Mouse (Mus musculus): Measurements from ENCODE around the gene Cntnap1. TPM values are rescaled to one million over a fixed set of nuclear protein-coding genes. Genes with fewer than 3 reads are reported as not detected.

The Cntnap1 gene
- polyA plus RNA-seq, 1 experiment from 2014 or later, result 1.1 TPM

DNA sequence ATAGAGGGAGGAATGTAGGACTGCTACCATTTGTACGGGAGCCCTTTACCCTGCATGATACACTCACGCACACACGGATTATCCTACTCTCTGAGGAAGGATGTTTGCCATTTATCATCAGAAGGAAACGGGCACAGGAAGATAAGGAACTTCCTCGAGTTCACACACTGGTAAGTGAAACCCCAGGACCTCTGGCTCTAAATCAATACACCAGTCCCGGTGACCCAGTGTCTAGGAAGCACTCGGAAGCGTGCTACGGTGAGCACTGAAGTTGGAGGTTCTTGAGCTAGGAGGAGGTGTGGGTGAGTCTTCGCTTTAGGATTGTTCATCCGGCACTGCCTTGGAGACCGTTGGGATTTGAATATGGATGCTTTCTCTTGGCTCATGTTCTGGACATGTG, 37.3 kb upstream of the Cntnap1 start:
- Histone ChIP-seq H3K36me3 (ENCODE audit: control insufficient read depth, insufficient read depth, low read length) (no peaks in the 10 kb centered on the region), H3K4me2 (ENCODE audit: low read depth, low read length) (no peak overlapping the region), H3K27ac (ENCODE audit: low read length) (no peak overlapping the region), H3K4me1 (replicated peaks; ENCODE audit: control insufficient read depth, insufficient read depth, low read length) (0 out of 2 replicates have a peak, but pooled peaks cover 4% of the 10 kb centered on the region), H3K9ac (ENCODE audit: low read length) (no peak overlapping the region), H3K27me3 (ENCODE audit: control insufficient read depth, insufficient read depth, low read depth, low read length) (no peaks in the 10 kb centered on the region), H3K4me3 (ENCODE audit: low read length) (no peak overlapping the region), H3K9me3 (ENCODE audit: control insufficient read depth, low read length) (peaks cover 4% of the 10 kb centered on the region)
- WGBS, result 39% methylated on average over 12 of the region's 12 CpGs
- ATAC-seq (ENCODE audit: low read depth), result peak; percentile 28; the same call in 1 of the 2 replicates

DNA sequence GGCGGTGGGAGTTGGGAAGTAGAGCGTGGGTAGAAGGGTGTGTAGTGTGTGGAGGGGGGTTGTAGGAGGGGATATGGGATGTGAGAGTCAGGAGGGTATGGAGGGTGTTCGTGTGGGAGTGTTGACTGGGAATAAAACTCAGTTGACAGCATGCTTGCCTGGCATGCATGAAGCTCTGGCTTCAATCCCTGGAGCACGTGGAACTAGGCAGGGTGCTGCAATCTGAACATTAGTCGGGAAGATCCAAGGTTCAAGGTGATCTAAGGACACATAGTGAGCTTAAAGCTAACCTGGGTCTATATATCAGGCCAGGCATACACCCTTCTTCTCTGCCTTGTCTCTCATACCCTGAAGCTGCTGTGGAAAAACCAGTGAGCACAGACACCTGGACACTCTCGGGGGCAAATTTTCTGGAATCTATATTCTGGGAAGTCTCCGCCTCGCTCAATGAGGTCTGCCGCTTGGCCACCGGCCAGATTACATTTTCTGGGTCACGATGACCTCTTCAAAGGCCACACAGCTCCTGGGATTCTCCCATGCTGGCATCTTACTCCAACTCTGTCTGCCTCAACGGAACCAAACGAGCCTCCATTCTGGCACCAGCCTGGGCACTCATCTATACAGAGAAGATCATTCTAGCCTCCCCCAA, 36.0 kb upstream of the Cntnap1 start:
- no peak overlapping the region for H3K27ac ChIP-seq (ENCODE audit: low read length)
- whole genome bisulfite sequencing, result 66% methylated on average over 13 of the region's 13 CpGs
- no peaks in the 10 kb centered on the region for H3K27me3 ChIP-seq (ENCODE audit: control insufficient read depth, insufficient read depth, low read depth, low read length)
- no peak overlapping the region for H3K9ac ChIP-seq (ENCODE audit: low read length)
- no peak for ATAC-seq (ENCODE audit: low read depth)
- 0 out of 2 replicates have a peak, but pooled peaks cover 4% of the 10 kb centered on the region for H3K4me1 ChIP-seq (replicated peaks; ENCODE audit: control insufficient read depth, insufficient read depth, low read length)
- no peak overlapping the region for H3K4me2 ChIP-seq (ENCODE audit: low read depth, low read length)
- no peak overlapping the region for H3K4me3 ChIP-seq (ENCODE audit: low read length)
- H3K36me3 ChIP-seq (ENCODE audit: control insufficient read depth, insufficient read depth, low read length), result no peaks in the 10 kb centered on the region
- peaks cover 4% of the 10 kb centered on the region for H3K9me3 ChIP-seq (ENCODE audit: control insufficient read depth, low read length)

DNA sequence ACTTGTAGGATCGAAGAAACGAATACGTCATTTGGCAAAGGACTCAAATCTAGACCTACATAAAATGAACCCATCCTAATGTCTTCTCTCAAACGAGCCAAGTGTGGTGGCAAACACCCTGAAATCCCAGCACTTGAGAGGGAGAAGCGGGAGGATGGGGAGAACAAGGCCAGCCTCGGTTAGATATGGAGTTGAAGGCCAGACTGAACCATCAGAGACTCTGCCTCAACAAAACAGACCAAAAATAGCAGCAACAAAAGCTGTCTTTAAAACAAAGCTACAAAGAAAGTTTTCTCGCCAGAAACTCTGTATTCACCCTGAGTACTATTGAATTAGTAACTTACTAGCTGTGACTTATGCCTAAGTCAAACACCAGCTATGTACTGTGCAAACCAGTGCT, 33.3 kb upstream of the Cntnap1 start:
- H3K9ac ChIP-seq (ENCODE audit: low read length), result no peak overlapping the region
- H3K4me1 ChIP-seq (replicated peaks; ENCODE audit: control insufficient read depth, insufficient read depth, low read length), result 0 out of 2 replicates have a peak, but pooled peaks cover 2% of the 10 kb centered on the region
- 58% methylated on average over 7 of the region's 7 CpGs for WGBS
- H3K27ac ChIP-seq (ENCODE audit: low read length), result no peak overlapping the region
- ATAC-seq (ENCODE audit: low read depth), result no peak
- no peak overlapping the region for H3K4me2 ChIP-seq (ENCODE audit: low read depth, low read length)
- no peak overlapping the region for H3K4me3 ChIP-seq (ENCODE audit: low read length)
- no peaks in the 10 kb centered on the region for H3K9me3 ChIP-seq (ENCODE audit: control insufficient read depth, low read length)
- H3K36me3 ChIP-seq (ENCODE audit: control insufficient read depth, insufficient read depth, low read length), result no peaks in the 10 kb centered on the region
- no peaks in the 10 kb centered on the region for H3K27me3 ChIP-seq (ENCODE audit: control insufficient read depth, insufficient read depth, low read depth, low read length)

DNA sequence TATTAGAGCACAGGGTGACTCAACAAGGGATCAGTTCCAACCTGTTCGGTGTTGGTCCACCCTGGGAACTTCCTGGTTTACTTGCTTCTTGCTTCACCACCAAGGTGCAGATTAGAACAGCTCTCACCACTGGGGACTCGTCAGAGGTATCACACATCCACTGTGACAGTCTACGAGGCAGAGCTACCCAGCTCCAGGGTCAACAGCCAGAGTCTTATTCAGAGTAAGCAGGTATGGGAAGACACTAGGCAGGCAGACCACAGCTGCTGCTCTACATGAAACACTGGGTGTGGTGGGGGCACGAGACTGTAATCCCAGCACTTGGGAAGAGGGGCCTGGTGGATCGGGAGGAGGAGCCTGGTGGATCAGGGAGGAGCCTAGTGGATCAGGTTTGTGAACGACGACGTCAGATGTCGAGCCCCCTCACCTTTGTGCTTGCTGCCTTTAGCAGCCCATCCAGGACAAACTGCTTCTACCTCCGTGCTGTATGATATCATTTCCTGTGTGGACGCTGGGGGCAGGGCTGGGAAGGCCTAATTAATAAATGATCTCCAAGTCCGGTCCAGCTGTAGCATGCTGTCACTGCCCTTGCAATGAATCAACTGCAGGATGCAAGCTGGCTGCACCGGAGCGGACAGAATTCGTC, 31.7 kb upstream of the Cntnap1 start:
- WGBS, result 17% methylated on average over 15 of the region's 15 CpGs
- Histone ChIP-seq H3K9ac (ENCODE audit: low read length) (no peak overlapping the region), H3K4me3 (ENCODE audit: low read length) (peak overlapping the region; percentile 17), H3K27ac (ENCODE audit: low read length) (no peak overlapping the region), H3K9me3 (ENCODE audit: control insufficient read depth, low read length) (no peaks in the 10 kb centered on the region), H3K4me2 (ENCODE audit: low read depth, low read length) (peak overlapping the region; percentile 31), H3K36me3 (ENCODE audit: control insufficient read depth, insufficient read depth, low read length) (no peaks in the 10 kb centered on the region), H3K4me1 (replicated peaks; ENCODE audit: control insufficient read depth, insufficient read depth, low read length) (peaks cover 3% of the 10 kb centered on the region), H3K27me3 (ENCODE audit: control insufficient read depth, insufficient read depth, low read depth, low read length) (no peaks in the 10 kb centered on the region)
- ATAC-seq (ENCODE audit: low read depth), result peak; percentile 44

DNA sequence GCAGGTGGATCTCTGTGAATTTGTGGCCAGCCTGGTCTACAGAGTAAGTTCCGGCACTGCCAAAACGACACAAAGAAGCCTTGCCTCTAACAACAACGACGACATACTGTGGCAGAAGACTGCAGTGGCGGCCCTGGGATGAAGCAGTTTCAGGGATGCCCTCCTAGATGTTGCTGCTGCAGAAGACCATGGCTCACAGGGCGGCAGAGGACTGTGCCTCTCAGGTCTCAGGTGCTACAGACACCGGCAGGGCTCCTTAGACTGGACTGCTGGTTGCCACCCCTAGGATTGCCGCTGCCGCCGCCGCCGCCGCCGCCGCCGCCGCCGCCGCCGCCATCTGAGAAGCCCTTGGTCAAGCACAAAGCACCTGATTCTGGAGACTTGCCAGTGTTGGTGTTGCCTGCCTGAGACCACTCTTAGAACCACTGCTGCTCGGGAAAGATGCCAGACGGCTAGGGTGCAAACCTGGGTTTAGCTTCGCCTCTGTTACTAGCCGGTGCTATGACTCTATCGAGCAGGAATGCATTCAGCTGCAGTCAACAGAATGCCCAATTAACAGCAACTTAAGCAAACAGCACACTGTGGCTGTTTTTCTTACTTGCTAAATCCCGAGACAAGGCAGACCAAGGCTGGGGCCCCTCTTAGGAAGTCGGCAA, 30.0 kb upstream of the Cntnap1 start:
- peak overlapping the region; percentile 42 for H3K9ac ChIP-seq (ENCODE audit: low read length)

DNA sequence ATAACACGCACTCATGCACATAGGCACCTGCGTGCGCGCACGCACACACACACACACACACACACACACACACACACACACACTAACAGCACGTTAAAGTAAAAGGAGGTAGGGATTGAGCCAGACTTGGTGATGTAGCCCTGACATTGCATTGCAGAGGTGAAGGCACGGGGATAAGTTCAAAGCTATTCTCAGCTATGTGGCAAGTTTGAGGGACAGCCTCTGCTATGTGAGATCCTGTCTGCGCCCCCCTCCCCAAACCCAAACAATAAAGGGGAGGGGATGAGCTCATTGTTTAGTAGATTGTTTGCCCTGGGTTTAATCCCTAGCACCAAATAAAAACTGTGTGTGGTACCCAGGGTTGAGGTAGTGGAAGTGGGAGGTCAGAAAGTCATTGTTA, 29.2 kb upstream of the Cntnap1 start:
- H3K4me3 ChIP-seq (ENCODE audit: low read length), result no peak overlapping the region
- no peaks in the 10 kb centered on the region for H3K9me3 ChIP-seq (ENCODE audit: control insufficient read depth, low read length)
- no peak overlapping the region for H3K27ac ChIP-seq (ENCODE audit: low read length)
- H3K4me1 ChIP-seq (replicated peaks; ENCODE audit: control insufficient read depth, insufficient read depth, low read length), result peaks cover 7% of the 10 kb centered on the region
- H3K4me2 ChIP-seq (ENCODE audit: low read depth, low read length), result no peak overlapping the region
- no peak overlapping the region for H3K9ac ChIP-seq (ENCODE audit: low read length)
- WGBS, result 67% methylated on average over 8 of the region's 8 CpGs
- no peaks in the 10 kb centered on the region for H3K27me3 ChIP-seq (ENCODE audit: control insufficient read depth, insufficient read depth, low read depth, low read length)
- no peak for ATAC-seq (ENCODE audit: low read depth)
- H3K36me3 ChIP-seq (ENCODE audit: control insufficient read depth, insufficient read depth, low read length), result no peaks in the 10 kb centered on the region

More for the DNA sequence above, 30.0 kb upstream of the Cntnap1 start:
- ATAC-seq (ENCODE audit: low read depth), result peak; percentile 66
- WGBS, result 18% methylated on average over 27 of the region's 27 CpGs
- H3K27me3 ChIP-seq (ENCODE audit: control insufficient read depth, insufficient read depth, low read depth, low read length), result no peaks in the 10 kb centered on the region
- peaks cover 7% of the 10 kb centered on the region for H3K4me1 ChIP-seq (replicated peaks; ENCODE audit: control insufficient read depth, insufficient read depth, low read length)
- H3K4me3 ChIP-seq (ENCODE audit: low read length), result peak overlapping the region; percentile 30
- peak overlapping the region; percentile 55 for H3K4me2 ChIP-seq (ENCODE audit: low read depth, low read length)
- no peaks in the 10 kb centered on the region for H3K9me3 ChIP-seq (ENCODE audit: control insufficient read depth, low read length)
- no peaks in the 10 kb centered on the region for H3K36me3 ChIP-seq (ENCODE audit: control insufficient read depth, insufficient read depth, low read length)
- H3K27ac ChIP-seq (ENCODE audit: low read length), result peak overlapping the region; percentile 7; the same call in 1 of the 2 replicates

DNA sequence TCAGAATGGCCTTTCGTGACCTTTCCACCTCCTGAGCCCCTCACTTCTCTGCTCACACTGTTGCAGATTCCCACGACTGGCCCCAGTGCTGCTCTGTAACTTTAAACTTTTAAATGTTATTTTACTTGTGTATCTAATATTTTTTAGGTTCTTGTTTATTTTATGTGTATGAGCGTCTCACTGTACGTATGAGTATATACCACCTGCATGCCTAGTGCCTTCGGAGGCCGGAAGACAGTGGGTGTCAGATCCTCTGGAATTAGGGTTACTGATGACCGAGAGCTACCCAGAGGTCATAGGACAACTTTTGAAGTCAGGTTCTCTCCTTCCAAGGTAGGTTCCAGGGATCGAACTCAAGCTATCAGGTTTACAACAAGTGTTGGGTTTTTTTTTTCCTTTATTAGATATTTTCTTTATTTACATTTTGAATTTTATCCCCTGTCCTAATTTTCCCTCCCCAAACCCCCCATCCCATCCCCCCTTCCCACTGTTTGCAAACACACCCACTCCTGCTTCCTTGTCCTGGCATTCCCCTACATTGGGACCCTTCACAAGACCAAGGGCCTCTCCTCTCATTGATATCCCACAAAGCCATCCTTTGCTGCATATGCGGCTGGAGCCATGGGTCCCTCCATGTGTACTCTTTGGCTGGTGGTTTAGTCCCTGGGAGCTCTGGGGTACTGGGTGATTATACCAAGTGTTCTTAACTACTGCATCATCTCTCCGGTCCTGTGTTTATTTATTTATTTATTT, 27.9 kb upstream of the Cntnap1 start:
- no peak overlapping the region for H3K4me2 ChIP-seq (ENCODE audit: low read depth, low read length)
- H3K4me3 ChIP-seq (ENCODE audit: low read length), result no peak overlapping the region
- H3K9ac ChIP-seq (ENCODE audit: low read length), result no peak overlapping the region
- no peaks in the 10 kb centered on the region for H3K27me3 ChIP-seq (ENCODE audit: control insufficient read depth, insufficient read depth, low read depth, low read length)
- no peak for ATAC-seq (ENCODE audit: low read depth)
- H3K9me3 ChIP-seq (ENCODE audit: control insufficient read depth, low read length), result no peaks in the 10 kb centered on the region
- no peaks in the 10 kb centered on the region for H3K36me3 ChIP-seq (ENCODE audit: control insufficient read depth, insufficient read depth, low read length)
- WGBS, result 80% methylated on average over 10 of the region's 10 CpGs
- H3K27ac ChIP-seq (ENCODE audit: low read length), result no peak overlapping the region
- H3K4me1 ChIP-seq (replicated peaks; ENCODE audit: control insufficient read depth, insufficient read depth, low read length), result peaks cover 7% of the 10 kb centered on the region

DNA sequence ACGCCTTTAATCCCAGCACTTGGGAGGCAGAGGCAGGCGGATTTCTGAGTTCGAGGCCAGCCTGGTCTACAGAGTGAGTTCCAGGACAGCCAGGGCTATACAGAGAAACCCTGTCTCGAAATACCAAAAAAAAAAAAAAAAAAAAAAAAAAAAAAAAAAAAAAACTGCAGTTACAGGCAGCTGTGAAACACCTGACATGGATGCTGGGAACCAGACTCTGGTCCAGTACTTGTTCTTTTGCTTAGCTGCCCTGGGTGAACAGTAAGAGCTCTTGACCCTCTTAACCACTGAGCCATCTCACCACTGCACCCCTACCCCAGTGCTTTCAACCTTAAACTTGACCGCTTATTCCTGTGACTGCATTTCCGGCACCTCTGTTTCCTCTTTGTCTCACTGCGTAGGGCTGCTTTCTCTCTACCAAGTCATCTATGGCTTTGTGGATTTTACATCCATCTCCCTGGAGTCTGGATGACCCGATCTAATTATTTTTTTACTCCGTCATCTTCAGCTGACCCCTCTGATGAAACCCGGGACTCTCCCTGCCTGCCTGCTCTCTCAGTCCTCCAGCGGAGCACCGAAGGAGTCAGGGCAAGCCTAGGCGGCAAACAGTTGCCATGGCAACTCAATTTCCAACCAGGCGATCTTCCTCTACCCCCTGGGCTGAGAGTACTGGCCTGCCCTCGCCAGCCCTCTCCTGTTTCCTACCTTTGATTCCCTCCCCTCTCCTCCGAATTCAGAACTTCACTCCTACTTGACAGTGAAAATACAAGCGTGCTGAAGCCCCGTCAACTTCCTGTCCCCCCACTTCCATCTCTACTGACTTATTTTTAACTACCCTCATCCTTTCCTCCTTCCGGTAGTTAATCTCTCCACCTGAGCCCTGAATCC, 26.7 kb upstream of the Cntnap1 start:
- H3K9ac ChIP-seq (ENCODE audit: low read length), result peak overlapping the region; percentile 52
- peak overlapping the region; percentile 59 for H3K4me2 ChIP-seq (ENCODE audit: low read depth, low read length)
- peak; percentile 49; the same call in 1 of the 2 replicates for ATAC-seq (ENCODE audit: low read depth)
- H3K9me3 ChIP-seq (ENCODE audit: control insufficient read depth, low read length), result no peaks in the 10 kb centered on the region
- peak overlapping the region; percentile 37 for H3K4me3 ChIP-seq (ENCODE audit: low read length)
- H3K36me3 ChIP-seq (ENCODE audit: control insufficient read depth, insufficient read depth, low read length), result no peaks in the 10 kb centered on the region
- 22% methylated on average over 19 of the region's 19 CpGs for WGBS
- peaks cover 7% of the 10 kb centered on the region for H3K4me1 ChIP-seq (replicated peaks; ENCODE audit: control insufficient read depth, insufficient read depth, low read length)
- no peaks in the 10 kb centered on the region for H3K27me3 ChIP-seq (ENCODE audit: control insufficient read depth, insufficient read depth, low read depth, low read length)
- H3K27ac ChIP-seq (ENCODE audit: low read length), result no peak overlapping the region

All from lung, embryonic 16.5 days (tissue).